Mouse (Mus musculus) retina, postnatal 1 day (tissue): ENCODE results near the gene Rem1.

ENCODE experiments used
- DNase-seq: peaks from one replicate; pipeline ENCODE4 v3.0.0-alpha.2; 2012

The Rem1 gene

GRCm38 (mm10) chr2:152626774-152627591, at the start of gene Rem1:
Gene Rem1, plus strand, starts transcription at chr2:152626951.
- DNase-seq = peak; percentile 62

GRCm38 (mm10) chr2:152580107-152580506, 46.6 kb upstream of the Rem1 start, which contains the start of gene Defb19:
Gene Defb19, minus strand, starts transcription at chr2:152580312.
- no peak for DNase-seq

DNA sequence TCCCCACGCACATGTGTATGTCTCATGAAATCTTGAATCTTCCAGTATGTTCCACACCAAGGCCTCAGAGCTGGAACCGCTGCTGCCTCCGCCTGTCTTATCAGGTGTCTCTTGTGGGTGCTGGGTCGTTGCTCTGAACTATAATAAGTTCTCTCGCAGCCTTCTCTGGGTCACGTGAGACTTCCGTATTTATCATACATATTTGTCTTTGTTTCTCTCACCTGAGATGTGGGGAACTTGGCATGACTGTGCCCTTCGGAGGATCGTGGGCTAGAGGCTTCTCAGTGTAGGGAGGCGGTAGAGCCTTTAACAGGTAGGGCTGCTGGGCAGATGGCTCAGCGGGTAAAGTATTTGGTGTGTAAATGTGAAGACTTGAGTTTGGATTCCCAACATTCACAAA, 46.1 kb upstream of the Rem1 start:
- no peak for DNase-seq

GRCm38 (mm10) chr2:152586926-152587560, 39.7 kb upstream of the Rem1 start:
- peak; percentile 32 for DNase-seq

DNA sequence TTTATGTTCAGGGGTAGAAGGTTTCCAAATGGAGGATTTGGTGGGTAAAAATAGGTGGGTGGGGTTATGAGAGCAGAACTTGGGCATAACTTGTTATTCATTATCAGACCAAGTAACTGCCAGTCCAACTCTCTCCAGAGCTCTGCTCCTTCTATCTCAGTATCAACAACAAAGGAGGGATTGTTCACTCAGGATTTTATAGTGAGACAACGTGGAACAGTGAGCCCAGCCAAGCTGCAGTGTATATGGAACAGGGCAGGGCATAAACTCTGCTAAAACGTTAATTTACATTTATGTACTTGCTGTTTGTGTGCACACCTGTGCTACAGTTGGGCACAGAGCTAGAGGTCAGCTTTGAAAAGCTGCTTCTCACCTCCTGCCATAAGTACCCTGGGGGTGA, 38.3 kb upstream of the Rem1 start:
- DNase-seq = peak; percentile 6

DNA sequence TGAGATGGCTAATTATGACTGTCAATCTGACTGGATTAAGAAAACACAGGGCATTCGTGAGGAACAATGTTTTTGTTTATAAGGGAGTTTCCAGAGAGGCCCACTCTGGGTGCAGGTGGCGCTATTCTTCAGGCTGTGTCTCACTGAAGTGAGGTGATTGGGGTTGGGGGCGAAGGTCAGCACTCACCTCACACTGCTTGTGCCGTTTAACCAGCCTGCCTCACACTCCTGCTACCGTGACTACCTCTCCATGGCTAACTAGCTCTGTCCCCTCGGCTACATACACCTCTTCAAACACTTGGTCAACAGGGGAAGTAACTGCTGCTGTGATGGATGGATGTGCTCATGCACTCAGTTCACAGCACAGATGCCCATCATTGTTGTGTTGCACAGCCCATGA, 37.7 kb upstream of the Rem1 start:
- peak; percentile 14 for DNase-seq

- no peak for DNase-seq
Measured at GRCm38 (mm10) chr2:152599299-152599698, 27.5 kb upstream of the Rem1 start, which contains the start of gene Defb45. Gene Defb45, minus strand, starts transcription at chr2:152599399.

GRCm38 (mm10) chr2:152600076-152600475, 26.7 kb upstream of the Rem1 start:
- no peak for DNase-seq

DNA sequence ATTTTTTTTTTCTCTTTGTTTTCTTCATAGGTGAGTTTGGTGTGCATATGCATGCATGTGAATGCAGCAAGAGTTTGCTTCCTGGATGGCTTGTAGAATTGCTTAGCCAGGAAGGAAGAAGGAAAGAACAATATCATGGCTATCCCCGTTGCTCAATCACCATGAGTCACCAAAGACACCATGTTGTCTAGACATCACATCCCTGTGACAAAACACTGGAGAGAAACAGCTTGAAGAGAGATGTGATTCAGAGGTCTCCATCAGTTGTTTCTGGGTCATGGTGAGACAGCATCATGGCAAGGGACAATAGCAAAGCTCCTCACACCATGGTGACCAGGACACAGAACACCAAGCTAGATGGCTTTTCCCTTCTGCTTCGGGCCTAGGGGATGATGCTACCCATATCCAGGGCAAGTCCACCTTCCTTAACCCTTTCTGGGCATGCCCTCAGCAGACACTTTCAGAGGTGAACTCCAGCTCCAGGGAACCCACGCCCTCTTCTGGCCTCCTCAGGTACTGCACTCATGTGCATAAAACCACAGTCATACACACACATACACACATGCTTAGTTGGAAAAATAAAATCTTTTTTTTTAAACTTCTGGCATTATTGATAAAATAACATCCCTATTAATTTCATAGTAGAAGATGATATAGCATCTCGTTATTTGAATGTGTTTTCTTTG, 25.3 kb upstream of the Rem1 start:
- DNase-seq = no peak

DNA sequence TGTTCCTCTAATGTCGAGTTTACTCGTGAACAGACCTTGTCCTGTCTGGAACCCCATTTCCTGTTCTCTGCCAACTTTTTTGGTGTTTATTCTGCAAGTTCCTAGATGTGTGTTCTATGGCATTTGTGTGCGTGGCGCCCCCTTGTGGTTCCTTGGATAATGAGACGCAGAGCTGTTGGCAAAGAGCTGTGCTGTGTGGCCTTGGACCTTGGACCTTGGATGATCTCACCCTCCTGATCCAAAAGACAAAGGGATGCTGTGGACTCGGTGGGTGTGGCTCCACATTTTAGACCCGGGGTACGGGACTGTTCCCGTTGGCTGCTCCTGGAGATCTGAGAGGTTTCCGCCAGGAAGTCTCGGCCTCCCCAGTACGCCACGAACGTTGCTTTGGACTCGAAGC, 22.7 kb upstream of the Rem1 start, which contains the start of gene Defb36:
Gene Defb36 (plus strand): TSS at position 271 of the 400 bp plus-strand sequence.
- DNase-seq = peak; percentile 55

GRCm38 (mm10) chr2:152607746-152608145, 19.0 kb upstream of the Rem1 start:
- no peak for DNase-seq

DNA sequence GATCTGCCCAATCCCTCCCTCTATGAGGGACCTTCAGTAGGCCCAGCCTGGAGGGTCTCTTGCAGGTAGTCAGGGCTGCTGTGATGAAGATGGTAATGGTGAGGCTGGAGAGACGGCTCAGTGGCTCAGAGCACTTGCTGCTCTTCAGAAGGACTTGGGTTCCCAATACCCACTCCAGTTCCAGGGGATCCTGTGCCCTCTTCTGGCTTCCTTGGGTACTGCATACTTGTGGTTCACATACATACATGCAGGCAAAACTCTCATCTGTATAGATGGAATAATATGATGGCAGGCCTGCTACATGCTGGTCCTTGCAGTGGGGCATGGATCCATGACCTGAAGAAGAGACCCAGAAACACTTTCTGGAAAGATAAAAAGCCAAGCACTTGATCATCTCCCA, 18.0 kb upstream of the Rem1 start:
- no peak for DNase-seq

DNA sequence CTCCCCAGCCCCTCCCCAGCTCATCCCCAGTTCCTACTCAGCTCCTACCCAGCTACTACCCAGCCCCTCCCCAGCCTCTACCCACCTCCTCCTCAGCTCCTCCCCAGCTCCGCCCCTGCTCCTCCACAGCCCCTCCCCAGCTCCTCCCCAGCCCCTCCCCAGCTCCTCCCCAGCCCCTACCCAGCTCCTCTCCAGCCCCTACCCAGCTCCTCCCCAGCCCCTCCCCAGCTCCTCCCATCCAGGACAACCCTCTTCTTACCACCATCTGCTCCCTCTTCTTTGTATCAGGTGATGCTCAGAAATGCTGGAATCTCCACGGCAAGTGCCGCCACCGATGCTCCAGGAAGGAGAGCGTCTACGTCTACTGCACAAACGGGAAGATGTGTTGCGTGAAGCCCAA, 14.6 kb upstream of the Rem1 start:
- no peak for DNase-seq

- peak; percentile 86 for DNase-seq
Measured at GRCm38 (mm10) chr2:152615563-152615962, 11.2 kb upstream of the Rem1 start.

- no peak for DNase-seq
Measured at GRCm38 (mm10) chr2:152616470-152616869, 10.3 kb upstream of the Rem1 start.

- peak; percentile 39 for DNase-seq
Measured at GRCm38 (mm10) chr2:152617374-152617773, 9.4 kb upstream of the Rem1 start.

- no peak for DNase-seq
Measured at GRCm38 (mm10) chr2:152620367-152621134, 6.2 kb upstream of the Rem1 start.

DNA sequence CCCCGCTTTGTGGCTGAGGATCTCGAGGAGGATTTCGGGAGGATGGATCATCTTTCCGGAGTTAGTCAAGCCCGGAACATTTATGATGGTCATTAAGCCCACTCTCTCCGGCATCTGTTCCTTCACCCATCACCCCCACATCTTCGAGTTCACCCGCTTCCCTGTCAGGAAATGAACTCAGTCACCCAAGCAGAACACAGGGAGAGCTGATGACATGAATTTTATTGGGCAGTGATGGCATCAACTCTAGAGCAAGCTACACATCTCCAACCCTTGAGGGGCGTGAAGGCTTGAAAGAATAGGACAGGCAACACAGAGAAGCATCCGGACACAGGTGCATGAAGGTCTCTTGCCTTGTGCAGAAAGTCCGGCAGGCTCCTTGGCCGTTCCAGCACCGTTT, 4.6 kb upstream of the Rem1 start:
- no peak for DNase-seq

DNA sequence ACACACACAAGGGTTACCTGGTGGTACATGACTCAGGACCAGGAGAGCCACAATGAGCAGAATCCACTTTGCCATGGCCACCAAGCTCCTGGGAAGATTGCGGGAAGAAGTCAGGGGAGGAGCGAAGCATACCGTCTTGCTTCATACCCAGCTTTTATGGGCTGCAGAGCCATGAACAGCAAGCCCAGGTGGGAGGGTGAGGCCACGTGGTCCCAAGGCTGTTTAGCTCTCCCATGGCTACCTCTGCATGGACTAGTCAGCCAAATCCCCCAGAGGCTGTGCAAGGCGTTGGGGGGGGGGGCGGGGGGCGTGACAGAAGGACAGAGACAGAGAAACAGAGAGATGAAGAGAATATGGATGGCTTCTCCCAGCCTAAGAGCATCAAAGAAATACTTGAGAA, 3.8 kb upstream of the Rem1 start, which contains the start of gene Defb25:
Gene Defb25 (minus strand): TSS at position 101 of the 400 bp plus-strand sequence.
- DNase-seq = no peak

DNA sequence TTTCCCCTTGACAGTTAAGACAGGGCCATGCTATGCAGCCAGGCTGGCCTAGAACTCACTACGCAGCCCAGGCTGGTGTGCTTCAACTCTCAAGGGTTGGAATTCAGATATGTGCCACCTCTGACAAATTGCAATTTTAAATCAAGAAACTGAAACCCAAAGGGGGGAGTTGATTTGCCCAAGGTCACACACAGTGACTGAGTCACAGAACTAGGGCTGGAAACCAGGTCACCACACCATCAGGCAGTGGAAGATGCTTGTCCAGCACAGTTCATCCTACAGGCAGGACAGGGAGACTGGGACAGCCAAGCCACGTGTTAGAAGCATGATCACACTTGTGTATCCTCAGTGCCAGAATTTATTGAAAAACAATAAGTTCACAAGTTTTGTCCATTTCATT, 2.2 kb upstream of the Rem1 start:
- no peak for DNase-seq

- peak; percentile 27 for DNase-seq
Measured at GRCm38 (mm10) chr2:152625256-152625655, 1.5 kb upstream of the Rem1 start.

DNA sequence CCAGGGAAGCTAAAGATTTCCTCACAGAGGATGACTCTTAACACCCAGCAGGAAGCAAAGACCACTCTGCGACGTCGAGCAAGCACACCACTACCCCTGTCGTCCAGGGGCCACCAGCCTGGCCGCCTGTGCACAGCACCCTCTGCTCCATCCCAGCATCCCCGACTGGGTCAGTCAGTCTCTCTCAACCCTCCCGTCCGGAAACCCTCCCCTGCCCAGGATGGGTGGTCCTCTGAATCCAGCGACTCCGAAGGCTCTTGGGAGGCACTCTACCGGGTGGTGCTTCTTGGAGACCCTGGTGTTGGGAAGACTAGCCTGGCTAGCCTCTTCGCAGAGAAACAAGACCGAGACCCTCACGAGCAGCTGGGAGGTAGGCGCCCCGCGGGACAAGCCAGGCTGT, 1.3 kb downstream of the Rem1 start:
- no peak for DNase-seq

DNA sequence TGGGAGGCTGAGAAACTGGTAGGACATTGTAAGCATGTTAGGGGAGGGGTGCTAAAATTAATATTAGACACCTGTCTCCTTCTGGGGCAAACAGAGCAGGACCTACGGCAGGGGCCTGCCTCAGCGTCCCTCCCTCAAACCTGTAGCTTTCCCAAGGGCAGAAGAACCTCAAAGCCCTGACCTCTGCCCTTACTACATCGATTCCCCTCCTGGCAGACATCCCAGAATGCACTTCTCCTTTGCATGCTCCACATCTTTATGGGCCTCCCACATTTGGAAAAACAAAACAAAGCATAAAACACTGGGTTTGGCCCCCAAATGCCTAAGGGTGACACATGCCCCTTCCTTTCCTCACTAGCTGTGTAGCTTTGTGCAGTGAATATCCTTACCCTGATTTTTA, 2.5 kb downstream of the Rem1 start:
- DNase-seq = no peak
